Mouse (Mus musculus) bone marrow macrophage, adult 2 months (primary cell): ENCODE measurements around the gene Gpr165.

Source experiments
- CTCF ChIP-seq: IDR thresholded peaks from 2 replicates; pipeline ENCODE4 v1.5.1; 2012; ENCODE audit warnings: low read depth, mild to moderate bottlenecking, low read length, moderate library complexity
- POLR2A ChIP-seq: IDR thresholded peaks from 2 replicates; pipeline ENCODE4 v1.6.1; 2012; ENCODE audit warnings: mild to moderate bottlenecking, low read depth, low read length, borderline replicate concordance

DNA sequence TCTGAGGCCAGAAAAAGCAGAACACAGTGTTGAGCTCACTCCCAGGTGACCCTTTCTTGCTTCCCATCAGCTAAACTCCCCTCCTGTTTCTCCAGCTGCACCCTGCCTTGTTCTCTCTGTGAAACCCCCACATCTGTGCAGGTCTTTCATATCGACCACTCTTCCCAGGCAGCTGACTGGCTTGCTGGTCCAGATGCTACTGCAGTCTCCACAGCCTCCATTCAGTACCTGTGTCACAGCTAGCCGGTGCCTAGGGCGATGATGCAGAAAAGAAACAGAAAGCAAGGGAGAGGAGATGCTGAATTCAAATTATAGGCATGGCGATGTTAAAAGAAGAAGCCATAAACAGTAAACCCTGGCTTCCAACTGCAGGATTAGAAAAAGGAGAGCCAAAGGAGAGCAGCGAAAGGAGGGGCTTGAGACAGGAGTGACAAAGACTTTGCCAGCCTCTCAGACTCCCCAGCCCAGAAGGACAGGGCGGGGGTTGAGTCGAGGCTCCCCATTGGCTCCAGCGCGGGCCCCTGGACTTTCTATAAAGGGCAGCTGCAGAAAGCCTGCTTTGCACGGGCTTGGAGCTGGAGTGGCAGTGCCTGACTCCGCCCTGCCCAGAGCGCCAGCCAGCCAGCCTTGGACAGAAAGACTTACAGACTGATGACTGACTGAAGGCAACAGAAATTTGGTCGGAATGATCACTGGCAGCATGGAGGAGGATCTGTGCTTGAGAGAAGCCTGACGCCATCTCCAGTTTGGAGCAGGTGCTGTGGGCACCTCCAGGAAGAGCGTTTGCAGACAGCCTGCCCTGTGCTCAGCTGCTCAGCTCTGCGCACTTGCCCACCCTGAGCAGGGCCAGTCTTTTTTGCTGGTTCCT is at the start of gene Gpr165:
- TF ChIP-seq CTCF (no peak), POLR2A (no peak)
